Mouse (Mus musculus) urinary bladder, adult 18-20 months (tissue): ENCODE measurements around the gene Scnn1b.

Source experiments
- DNase-seq, 2 experiments: peaks; one replicate each; pipeline ENCODE4 v3.0.0; 2022; ENCODE audit warnings: low spot score in 2 of 2, mixed read lengths in 2 of 2

Gene Scnn1b

DNA sequence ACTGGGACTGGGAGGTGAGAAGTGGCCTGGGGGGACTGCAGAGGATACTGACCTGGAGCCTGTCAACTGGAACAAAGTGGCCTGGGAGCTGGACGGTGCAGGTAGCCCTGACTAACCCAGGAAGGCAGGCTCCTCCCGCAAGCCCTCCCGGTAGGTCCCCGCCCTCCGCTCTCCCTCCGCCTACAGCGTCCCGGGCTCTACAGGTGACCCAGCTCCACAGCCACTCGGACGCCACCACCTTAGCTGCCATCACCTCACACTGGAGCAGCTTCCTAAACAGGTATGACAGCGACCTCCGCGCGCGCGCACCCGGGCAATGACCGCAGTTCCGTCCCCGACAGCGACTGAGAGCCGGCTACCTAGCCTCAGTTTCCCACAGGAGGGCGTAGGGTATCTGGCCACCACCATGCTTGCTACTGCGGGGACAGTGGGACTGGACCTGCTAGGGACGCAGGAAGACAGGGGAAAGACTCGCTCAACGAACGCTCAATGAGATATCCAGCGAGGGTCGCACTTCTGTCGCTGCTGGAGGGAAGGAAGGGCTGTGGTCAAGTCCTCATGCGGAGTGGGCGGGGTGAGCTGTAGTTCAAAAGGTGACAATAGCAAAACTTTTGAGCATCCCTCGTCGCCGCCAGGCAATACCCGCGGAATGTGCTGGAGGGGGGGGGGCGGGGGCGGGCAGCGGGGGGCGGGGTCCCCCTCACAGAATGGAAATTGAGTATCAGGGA lies at the start of gene Scnn1b:
Scnn1b (plus strand) TSS at position 181 of the 728 bp plus-strand sequence.
- DNase-seq = peak; percentile 55 to 59

DNA sequence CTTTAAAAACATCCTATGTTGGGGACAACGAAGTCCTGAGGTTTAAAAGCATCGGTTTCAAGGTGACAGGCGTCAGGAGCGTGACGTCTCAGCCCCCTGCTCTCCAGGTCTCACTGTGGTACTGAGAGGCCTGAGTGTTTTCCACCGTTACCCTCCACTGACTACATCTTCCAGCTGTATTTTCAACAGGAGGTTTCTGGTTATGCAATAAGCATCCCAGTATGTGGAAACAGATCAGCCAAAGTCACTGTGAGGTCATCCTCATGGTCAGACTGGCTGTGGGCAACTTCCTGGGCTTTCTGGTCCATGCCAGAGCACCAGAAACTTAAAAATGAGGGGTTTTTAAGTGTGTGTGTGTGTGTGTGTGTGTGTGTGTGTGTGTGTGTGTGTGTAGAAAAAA lies 43.2 kb upstream of the Scnn1b start:
- DNase-seq = no peak

DNA sequence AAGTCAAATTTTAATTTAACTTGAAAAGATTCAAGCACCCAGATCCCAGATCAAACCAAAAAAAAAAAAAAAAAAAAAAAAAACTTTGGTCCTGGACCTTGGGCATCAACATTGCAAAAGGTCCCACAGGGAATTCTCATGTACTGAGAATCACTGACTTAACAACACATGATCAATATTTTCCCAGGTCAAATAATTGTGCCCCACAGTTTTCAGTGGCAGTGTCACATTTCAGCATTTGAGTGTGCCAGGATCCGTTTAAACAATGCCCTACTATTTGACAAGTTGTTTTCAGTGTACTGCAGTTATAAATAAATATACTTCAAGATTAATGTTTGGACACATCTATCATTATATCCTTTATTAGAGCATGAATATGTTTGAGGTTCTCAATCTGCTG lies 36.4 kb upstream of the Scnn1b start:
- DNase-seq = no peak

DNA sequence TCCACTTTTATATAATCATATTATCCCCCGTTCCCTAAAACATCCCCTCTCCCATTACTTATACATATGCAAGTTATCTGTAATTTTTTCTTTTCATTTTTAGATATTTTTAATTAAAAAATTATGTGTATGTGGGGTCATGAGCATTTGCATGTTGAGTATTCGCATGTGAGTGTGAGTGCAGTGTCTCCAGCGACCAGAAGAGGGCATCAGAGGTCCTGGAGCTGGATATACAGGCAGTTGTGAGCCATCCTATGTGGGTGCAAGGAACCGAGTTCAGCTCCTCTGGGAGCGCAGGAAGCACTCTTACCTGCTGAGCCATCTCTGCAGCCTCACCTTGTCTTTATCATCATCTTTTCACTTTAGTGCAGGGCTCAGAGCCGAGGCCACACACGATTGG lies 29.4 kb upstream of the Scnn1b start:
- DNase-seq = no peak

DNA sequence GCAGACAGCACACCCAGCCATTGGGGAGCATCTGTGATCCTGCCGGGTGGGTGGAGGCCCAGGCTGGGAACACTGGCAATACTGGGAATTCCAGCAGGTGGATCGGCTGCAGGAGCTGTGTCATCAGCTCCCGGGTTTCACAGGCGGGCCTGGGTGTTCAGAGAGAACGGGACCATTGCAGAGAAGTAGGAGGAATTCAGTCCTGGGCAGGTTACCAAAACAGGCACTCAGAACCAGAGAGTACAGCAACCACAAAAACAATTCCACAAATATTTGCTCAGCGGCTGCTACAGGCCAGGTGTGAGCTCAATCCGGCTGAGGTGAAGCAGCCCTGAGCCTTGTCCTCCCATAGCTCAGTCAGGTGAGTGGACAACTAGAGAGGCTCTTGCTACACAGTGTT lies 28.0 kb upstream of the Scnn1b start:
- DNase-seq = peak in 1 of 2 experiments; percentile 10

DNA sequence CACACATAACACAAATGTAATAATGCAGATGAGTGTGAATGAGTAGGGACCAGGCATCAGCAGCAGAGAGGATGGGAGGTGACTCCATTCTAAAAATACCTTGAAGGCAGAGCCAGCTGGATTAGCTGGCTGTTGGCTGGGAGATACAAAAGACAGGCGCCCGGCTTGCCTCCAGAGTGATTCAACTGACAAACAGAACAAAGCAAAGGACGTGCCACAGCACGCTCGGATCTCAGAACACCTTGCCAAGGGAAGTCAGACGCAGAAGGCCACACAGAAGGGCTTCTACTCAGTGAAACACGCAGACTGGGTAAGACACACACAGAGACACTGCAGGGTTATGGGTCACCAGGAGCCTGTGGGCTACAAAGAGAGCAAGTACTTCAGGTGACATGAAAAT lies 24.0 kb upstream of the Scnn1b start:
- peak; percentile 53 to 78 for DNase-seq

DNA sequence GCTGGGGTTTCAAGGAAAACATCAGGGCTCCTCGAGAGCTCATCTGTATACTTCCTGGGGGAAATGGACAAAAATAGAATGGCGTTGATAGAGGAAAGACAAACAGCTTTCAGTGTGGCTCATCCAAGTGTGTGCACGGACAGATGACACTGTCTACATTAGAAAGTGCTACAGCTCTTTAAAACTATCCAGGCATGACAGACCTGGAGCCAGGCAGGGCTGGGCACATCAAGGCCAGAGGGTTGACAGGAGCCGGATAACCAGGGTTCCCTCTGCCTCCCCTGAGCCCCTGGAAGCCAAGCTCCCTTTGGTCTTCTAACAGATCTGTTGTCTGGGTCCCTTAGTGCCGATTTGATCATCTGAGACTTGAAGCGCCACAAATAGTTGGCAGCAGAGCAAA lies 22.6 kb upstream of the Scnn1b start:
- DNase-seq = no peak

DNA sequence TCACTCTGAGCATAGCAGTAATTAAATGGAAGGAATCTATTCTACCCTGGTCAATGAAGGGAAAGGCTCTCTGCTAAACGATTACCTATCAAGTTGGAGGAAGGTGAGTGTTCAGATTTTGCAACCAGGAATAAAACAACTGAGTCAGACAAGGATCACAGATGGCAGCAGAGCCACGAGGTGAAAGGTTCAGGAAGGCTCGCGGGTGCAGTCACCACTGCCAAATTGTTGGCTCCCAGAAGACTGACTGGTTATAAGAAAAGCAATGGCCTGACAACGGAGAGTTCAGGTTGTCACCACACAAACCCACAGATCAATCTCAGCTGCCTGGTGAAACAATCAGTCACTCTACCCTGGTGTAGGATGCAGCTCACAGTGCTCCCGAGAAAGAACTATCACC lies 18.9 kb upstream of the Scnn1b start:
- DNase-seq = peak in 1 of 2 experiments; percentile 22

DNA sequence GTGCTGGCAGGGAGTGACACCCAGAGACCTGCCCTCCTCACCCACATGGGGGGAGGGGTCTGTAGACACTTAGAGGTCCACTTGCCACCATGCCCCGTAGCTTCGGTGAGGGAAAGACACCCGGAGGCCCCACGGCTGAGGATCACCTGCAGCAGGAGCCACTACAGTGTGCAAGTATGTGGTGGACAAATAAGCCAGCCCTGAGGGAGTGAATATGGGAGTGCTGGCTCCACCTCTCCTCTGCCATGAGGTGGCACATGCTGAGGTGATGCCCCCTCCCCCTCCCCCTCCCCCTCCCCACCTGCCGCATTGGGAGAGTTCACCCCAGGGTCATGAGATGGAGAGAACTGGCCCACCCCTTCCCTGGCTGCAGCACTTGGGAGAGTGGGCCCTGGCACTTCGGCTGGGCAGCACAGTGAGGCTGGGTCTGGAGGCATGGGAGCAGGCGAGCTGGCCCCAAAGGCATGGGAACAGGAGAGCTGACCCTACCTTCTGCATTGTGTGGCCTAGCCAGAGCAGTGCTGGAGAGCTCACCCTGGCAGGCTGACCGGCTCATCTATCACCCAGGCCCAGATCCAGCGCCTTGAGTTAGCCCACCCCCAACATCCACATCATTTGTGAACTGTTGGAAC lies 16.2 kb upstream of the Scnn1b start:
- no peak for DNase-seq

DNA sequence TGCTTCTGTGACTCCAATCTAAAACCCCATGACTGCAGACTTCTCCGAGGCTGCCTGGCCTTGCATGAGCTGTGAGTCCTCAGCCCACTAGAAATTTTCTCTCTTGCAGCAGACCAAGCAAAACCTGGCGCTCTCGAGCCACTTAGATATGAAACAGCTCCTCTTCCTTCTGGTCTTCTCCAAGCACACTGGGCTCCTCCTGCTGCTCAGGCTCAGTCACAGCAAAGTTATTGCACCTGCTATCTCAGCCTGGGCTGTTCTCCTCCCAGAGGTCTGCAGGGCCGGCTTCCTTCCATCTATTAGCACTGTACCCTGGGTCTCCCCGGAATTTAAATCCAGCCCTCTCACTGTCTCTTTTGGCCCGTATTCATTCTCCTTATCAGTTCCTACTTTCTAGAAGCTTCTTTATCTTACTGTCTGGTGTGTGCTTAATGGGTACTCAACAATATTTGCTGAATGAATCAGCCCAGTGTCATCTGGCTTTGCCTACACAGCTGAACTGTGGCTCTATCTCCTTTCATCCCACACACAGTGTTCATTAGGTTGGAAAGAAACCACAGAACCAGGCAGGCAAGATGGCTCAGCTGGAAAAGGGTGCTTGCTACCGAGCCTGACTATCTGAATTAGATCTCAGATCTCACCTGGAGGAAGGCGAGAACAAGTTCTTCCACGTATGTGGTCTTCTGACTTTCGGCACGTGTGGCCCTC lies 7.5 kb upstream of the Scnn1b start:
- DNase-seq = no peak

DNA sequence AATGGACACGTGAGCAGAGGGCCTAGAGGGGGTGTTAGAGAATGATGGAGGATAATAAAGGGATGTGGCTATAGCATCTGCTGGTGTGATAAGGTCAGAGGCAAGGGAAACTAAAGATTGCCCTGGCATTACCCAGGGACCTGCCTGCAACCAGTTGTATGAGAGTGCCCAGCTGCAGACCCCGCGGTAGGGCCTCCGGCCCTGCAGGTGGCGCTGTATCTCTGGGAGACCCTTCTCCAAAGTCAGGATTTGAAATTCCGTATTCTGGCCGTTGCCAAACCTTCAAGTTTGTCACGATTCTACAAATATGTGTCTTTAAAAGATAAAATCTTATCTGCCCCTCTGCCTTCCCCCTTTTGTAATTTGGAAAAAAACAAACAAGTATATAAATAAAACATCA lies 5.9 kb upstream of the Scnn1b start:
- DNase-seq = no peak

DNA sequence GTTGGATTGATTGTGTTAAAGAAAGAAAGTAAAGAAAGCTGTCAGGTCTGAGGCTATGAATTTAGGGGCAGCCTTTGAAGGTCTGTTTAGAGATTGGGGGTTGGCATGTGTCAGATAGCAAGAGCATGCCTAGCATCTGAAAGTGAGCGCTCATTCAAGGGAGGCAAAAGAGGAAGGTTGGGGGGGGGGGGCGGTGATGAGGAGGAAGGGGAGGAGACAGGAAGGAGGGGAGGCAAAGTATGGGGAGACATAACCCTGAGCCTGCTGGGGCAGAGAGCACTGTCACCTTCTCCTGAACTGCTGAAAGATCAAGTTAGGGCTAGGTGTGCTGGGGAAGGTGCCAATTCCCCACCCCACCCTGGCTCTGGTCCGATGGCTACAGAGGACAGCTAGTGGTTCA lies 6.8 kb downstream of the Scnn1b start:
- DNase-seq = no peak

DNA sequence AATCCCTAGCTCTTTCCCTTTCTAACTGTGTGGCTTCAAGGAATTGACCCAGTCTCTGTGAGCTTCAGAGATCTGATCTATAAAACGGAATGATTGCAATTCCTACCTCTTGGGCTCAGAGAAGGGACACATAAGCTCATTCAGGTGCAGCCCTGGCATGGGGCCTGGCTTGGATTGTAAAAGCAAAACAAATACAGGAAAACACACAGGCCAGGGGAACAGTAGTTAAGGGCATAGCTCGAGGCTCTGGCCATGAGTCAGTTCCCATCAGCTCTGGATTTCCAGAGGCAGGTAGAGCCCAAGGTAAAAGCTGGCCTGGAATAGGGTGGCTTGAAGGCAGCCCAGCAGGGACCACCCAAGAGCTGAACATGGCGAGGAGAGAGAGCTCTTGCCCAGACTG lies 9.2 kb downstream of the Scnn1b start:
- DNase-seq = no peak

DNA sequence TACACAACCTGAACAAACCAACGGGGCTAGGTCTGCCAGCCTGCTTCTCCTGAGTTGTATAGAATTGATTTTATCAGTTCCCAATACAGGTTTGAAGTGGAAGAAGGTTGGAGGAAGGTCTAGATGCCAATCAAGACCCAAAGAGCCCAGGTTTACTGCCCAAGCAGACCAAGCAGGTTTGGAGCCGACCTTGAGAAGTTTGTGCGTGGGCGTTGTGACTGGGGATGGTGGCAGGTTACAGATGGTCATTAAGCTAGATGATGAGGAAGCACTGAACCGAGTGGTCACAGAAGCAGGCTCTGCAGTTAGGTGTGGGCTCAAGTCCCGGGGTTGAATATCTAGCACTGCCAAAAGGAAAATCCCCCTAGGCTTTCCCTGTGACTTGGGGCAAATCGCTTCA lies 9.9 kb downstream of the Scnn1b start:
- no peak for DNase-seq

DNA sequence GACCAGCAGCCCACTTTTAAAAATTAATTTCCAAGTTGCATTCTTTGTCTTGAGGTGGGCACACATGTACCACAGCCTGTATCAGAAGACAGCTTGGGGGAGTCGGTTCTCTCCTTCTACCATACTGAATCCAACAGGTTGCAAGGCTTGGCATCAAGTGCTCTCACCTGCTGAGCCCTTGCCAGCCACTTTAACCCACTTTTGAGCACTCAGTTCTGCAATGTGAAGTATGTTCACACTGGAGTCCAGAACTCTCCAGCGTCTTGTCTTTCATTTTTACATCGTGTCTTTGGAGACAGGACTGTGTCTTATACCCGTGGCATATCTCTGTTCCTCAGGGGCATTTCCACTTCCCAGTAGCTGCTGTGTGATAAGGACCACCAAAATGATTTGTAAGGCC lies 15.4 kb downstream of the Scnn1b start:
- DNase-seq = no peak

DNA sequence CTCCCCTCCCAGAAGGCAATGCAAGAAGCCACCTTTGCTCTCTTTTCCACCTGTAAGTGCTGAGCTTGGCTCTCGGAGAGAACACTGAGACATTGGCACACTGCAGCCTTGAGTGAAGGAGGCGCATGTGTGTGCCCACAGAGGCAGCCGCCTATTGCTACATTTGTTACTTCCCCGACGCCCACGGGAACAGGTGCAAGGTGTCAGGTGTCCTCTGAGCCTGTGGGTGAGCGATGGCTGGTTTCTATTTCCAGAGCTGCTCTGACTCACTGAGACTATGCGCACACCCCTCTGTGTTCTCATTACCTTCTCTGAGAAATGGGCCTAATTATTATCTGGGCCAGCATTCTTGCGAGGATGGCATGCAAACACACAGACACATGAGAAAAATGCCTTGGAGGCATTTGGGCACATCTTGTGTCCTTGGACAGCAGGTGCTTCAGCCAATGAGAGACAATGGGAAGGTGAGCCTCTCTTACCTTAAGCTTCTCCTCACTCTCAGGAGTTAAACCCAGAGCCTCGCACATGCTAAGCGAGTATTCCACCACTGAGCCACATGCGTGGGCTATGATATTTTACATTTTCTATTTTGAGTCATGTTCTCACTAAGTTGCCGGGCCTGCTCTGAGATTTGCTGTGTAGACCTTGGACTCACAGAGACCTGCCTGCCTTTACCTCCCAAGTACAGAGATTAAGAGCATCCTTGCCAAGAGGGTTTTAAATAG lies 26.0 kb downstream of the Scnn1b start:
- DNase-seq = no peak

DNA sequence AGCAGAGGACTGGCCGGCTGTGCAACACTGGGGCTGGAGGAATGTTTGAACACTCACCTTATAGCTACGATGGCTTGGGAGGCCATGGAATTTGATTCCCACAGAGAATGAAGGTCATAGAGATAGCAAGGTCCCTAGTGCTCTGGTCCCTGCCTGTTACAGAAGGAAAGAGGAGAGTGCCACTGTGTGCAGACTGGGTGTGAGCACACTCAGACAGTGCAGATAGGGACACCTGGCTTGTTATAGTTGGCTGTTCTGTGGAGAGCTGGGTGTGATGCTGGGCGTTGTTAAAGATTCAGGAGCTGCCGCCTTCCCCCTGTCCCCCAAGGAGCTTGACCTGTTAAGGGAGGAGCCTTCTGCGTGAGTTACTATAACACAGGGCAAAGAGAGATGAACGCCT lies 31.9 kb downstream of the Scnn1b start:
- no peak for DNase-seq

DNA sequence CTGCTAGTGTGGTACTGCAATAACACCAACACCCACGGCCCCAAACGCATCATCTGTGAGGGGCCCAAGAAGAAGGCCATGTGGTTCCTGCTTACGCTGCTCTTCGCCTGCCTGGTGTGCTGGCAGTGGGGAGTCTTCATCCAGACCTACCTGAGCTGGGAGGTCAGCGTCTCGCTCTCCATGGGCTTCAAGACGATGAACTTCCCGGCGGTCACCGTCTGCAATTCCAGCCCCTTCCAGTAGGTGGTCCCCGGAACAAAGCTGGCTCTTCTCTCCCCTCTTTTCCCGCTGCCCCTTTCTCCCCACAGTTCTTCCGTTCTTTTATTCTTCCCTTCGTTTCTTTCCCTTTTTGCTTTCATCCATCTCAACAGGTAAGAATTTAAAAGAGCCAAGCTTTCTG lies 34.5 kb downstream of the Scnn1b start:
- no peak for DNase-seq

DNA sequence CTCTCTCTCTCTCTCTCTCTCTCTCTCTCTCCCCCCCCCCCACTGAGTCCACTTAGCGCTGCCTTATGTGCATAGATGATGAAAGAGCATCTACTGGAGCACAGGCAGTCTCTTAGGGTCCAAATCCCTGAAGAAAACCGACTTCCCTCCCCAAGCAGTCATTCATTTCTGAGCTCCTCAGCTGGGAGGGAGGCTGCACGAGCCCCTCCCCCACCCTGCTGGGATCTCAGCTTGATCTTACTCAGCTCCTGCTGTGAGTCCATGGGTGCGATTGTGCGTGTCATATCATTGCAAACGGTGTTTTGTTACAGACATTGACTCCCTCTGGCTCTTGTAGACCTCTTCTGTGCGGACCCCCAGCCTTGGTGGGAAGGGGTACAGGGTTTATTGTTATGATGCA lies 35.1 kb downstream of the Scnn1b start:
- DNase-seq = no peak

DNA sequence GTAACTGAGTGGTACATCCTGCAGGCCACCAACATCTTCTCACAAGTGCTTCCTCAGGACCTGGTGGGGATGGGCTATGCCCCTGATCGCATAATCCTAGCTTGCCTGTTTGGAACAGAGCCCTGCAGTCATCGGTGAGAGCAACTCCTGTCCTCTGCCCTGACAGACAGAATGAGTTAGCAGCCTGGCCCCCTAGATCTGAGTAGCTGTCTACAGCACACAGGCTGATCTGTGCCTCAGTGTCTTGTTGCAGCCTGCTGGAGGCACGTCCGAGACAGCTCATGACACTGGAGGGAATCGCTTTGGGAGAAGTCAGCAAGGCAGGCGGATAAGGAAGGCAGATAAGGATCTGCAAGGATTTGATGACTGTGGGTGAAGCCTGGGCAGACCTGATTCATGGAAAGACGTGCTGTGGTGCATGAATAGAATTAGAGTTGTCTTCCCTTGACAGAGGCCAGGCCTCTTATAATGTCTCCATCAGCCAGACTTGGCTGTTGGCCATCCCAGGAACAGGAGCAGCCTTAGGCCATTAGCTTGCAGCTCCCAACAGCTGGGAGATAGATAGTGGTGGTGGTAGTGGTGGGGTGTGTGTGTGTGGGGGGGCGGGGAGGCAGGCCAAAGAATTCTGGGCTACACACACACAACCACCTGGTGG lies 38.0 kb downstream of the Scnn1b start:
- no peak for DNase-seq

DNA sequence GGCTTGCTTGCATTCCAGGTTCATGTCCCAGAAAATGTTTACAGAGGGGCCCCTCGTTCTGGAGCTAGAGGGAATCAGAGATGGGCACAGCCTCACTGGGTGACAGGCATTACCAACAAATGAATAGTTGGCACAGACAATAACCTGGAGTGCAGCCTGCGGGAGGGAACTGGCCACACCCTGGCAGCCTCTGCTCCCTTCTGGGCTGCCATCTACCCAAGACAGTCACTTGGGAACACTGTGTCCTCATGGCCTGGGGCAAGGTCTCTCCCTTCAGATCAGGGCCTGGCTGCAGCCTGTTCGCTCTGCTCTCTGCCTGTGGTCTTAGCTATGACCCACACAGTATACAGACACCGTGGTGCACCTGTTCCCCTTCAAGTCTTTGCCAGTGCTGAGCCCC lies 42.0 kb downstream of the Scnn1b start:
- DNase-seq = no peak

DNA sequence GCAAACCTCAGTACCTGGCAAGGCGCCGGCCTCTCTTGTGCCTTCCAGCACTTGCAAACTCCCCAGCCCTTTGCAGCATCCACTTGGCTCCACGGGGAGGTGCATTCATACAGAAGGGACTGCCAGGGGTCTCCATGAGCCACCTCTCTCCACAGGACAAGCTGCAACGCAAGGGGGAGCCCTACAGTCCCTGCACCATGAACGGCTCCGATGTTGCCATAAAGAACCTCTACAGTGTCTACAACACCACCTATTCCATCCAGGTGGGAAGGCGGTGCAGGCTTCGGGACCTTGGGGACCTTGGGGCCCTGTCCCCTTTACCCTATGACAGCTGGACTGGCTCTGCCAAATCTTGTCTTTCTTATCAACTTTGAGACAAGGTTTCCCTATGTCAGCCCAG lies 47.4 kb downstream of the Scnn1b start:
- no peak for DNase-seq
